Mouse (Mus musculus) granulocyte monocyte progenitor cell, adult 5-6 weeks (primary cell): ENCODE results near the gene Cd59b. TPM values are rescaled to one million over a fixed set of nuclear protein-coding genes. Genes with fewer than 3 reads are reported as not detected.
"Not testable (repeated sequence)": the region's sequence is repeated elsewhere in the genome, so short reads cannot be mapped to it uniquely, and the experiment has no call there.

Source experiments
- ATAC-seq: replicated peaks from 2 replicates; pipeline ENCODE4 v1.8.0; 2016; ENCODE audit warnings: mild to moderate bottlenecking, moderate TSS enrichment, inconsistent platforms; ENCODE audit not compliant: poor library complexity, severe bottlenecking
- total RNA-seq, 2 experiments: library from RNA; stranded (forward) in 1 of 2; stranded (reverse) in 1 of 2; fragments of 200-712, 200-1000 nt in 1 of 2; fragments of >200 nt in 1 of 2; fragmentation: Nextera tagmentation in 1 of 2; gene quantifications; 2 replicates each; pipeline ENCODE4 v1.2.3; 2014 to 2017

Cd59b gene
- total RNA-seq, 2 experiments from 2014 or later, result not detected

DNA sequence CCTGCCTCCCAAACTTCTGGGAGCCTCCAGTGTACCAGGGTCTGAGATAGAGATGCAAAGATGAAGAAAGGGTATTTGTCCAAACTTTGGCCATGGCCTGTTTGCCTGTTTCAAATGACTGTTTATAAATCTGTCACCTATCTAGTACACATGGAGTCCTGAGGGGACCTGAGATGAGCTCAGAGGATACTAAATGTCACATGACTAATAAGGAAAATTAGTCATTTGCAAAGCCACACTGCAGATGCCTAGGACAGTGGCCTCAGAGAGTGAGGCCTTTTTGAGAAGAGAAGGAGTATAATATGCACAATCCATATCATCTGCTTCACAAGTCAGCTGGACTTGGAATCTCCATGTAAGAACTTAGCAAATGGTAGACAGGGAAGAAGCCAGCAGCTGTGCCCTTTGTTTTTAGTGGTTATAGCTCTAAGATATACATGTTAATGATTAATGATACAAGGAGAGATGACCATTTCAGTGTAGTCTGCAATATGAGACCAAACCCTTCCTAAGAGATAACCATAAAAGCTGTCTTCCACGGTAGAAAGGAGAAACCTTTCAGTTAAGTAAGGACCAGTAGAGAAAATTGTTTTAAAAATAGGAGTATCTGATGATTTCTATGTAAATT lies 41.6 kb downstream of the Cd59b start:
- not testable (repeated sequence) for ATAC-seq

DNA sequence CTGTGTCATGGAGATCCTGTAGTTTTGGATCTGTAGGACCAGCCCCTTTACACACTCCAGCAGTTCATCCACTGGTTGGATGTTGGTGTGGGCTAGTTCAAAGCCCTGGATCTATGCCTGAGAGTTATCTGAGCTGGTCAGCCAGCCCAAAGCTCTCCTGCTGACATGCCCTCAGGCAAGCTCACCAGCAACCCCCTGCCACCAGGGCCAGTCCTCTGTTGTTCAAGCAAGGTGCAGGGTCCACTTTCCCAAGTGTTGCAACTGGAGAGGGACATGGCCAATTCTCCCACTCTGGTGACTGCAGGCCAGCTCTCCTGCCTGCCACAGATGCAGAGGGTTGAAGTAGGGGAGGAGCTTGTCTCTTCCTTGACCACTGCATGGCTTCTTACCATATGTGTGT lies 43.9 kb downstream of the Cd59b start:
- not testable (repeated sequence) for ATAC-seq

DNA sequence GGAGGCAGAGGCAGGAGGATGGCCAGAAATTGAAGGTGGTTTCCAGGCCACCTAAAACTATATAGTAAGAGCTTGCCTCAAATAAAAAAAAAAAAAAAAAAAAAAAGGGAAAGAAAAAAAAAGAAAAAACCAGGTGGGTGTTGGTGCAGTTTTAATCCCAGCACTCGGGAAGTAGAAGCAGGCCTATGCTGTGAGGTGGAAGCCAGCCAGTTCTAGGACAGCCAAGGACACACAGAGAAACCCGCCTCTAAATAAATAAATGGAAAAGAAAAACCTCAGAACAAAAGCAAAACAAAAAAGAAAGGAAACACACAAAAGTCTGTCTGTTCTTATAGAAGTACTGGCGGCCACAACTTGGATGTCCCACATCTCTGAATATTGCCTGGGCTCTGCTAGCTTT lies 45.2 kb downstream of the Cd59b start:
- no peak for ATAC-seq

DNA sequence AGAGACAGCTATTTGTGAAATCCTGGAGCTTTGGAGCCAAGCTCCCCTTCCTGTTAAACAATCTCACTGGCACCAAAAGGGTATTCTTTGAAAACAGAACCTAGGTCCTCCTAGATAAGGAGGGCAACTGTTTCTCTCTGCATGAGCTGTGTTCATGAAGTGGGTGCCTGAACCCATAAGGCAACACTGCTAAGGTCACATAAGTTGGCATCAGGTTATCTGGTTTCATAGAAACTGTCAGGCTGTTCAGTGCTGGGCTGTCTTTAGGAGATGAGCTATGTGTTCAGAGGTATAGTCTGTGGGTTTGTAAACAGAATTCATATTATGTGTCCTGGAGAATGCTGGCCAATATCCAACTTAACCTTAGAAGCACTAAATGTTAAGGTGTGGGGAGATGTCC lies 47.5 kb downstream of the Cd59b start:
- ATAC-seq, result not testable (repeated sequence)

DNA sequence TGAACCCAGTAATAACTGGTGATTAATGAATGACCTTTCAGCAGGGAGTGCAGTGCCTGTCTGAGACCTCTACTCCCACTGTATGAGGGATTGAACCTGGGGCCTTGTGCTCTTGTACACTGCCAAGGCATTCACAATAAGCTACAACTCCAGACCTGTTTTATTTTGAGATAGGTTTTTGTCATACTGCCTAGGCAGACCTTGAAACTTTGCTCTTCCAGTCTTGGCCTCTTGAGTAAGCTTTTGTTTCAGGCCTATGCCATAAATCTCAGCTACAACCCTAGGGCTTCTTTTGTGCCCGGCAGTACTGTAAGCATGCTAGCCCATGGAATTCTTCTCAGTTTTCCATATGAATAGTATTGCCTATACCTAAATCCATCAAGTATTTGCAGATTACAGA lies 49.4 kb downstream of the Cd59b start:
- no peak for ATAC-seq

DNA sequence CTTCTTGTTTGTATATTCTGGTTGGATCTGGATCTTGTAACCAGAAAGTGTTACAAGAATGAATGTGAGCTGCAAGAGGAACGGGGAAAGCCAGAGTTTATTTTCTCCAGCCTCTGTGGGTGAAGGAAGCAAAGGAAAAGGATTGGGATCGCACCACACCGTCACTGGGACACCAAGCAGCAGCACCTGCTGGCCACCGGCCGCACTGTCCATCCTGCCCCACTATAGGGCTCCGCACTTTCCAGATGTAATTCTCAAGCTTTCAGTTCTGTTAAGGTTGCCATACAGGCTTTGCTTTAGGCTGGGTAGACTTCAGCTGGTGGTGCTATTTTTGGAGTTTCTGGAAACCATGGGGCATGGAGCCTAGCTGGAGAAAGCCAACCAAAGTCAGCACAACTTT lies 50.7 kb downstream of the Cd59b start:
- no peak for ATAC-seq

DNA sequence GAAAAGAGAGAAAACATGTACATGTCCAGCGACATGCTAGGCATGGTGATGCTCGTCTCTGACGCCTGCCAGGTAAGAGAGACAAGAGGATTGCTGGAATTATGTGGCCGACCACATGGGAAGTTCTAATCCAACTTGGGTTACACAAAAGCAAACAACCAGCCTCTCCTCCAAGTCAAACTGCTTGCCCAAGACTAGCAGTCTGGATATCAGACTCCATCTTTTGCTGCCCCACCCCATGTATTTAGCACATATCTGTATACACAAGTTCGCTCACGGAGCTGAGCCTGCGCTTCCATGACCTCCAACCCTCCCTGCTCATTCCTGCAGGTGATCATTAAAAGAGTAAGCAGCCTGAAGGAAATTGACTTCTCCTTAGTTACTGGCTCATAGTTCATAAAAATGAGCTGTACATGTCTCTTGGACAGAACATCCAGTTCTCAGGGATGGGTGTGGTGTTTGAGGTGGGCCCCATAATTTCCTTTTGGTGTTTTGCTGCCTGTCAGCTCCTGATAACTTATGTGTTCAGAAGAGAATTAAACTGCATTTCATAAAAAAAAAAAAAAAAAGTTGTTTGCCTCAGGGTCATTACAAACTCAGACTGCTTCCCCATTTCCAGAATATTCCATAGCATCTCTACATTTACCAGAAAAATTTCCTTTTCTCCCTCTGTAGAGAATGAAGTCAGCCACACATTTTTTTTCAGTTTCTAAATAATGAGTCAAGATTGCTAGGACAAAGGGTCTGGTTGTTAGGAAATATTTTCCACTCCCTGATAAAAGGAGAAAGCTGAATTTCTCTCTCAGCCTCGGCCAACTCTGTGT lies 52.2 kb downstream of the Cd59b start:
- no peak for ATAC-seq

DNA sequence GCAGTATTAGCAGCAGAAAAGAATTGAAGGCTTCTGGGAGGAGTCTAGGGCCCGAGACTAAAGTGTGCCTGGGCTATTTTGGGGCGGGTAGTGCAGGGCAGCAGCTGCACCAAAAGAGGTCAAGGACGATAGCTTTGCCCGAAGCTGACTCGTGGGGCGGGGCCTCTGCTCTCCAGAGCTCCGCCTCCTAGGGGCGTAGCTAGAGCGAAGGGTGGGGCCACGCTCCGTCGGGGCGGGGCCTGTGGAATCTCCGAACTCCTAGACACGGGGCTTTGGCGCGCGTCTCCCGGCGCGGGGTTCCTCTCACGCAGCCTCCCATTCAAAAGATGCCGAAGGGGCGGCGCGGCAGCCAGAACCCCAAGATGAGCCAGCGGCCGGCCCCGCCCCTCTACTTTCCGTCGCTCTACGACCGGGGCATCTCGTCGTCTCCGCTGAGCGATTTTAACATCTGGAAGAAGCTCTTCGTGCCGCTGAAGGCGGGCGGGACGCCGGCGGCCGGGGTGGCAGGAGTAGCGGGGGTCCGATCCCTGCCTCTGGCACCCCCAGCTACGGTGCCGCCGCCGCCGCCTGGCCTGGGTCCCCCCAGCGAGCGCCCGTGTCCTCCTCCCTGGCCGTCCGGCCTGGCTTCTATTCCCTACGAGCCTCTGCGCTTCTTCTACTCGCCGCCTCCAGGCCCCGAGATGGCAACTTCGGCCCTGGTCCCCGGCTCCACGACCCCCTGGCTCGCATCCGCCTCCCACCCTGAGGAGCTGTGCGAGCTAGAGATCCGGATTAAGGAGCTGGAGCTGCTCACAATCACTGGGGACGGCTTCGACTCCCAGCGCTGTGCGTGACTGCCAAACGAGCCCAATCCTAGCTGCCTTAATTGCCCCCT lies 53.1 kb downstream of the Cd59b start, which contains the start of gene A930018P22Rik:
Gene A930018P22Rik, plus strand, starts transcription at position 265 of the 874 bp plus-strand sequence.
- peak; percentile 95 for ATAC-seq

DNA sequence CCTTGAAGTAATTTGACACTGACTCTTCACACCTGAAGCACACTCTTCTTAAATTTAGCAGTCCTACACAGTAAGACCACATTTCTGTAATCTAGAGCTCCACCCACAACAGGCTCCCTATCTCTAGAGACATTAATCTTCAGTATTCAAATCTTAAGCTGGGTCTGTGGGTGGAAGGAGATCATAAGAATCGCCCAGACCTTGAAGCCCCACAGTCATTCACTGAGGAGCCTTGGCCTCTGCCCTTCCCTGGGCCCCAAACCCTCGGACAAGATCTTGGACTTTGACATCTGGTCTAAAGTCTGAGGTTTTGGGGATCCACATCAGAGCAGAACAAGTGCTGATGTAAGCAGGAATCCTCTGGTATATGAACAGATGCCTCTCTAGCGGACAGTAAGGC lies 53.9 kb downstream of the Cd59b start:
- no peak for ATAC-seq

DNA sequence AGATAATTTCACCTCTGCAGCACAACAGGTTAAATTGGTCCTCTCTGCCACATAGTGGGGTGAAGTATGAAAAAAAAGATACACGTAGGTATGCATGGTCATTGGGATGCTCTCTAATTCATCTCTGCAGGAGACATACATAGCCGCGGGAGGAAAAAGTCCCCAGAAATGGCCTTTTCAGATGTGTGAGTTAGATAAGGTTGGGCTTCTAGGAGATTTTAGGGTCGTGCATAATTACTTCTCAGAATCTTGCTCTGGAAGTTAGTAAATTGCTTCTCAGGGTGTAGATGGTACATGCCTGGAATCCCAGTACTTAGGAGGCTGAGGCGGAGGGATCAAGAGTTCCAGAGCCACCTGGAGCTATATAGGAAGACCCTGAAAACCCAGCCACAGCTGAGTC lies 54.4 kb downstream of the Cd59b start:
- ATAC-seq, result no peak

DNA sequence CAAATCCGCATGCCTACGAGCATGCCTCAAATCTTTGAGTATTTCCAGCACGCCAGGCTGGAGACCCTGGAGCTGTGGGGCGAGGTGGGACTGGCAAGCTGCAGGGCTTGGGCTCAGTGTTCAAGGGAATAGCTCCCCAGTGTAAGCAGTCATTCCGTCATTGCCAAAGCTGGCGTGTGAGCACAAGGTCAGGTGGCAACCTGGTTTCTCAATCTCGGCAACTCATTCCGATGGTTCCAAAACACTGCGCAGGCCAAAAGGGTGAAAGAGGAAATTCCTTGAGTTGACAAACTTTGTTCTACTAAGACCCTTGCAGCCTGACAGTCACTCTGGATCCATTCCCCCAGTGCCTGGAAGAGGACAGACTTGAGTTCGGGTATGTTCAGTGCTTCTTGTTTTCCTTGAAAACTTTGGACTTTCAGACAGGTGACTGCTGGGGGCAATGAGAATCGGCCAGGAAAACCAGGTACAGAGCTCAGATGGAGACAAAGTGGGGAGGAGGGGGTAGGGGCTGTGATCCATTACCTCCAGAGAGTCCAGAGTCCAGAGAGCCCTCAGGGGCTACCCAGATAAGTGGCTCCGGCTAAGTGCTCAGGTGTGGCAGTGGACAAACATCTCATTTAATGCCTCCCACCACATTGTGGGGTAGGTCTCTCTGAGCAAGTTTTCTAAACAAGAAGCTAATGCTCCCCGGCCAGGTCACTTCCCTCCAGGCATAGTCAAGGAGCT lies 59.3 kb downstream of the Cd59b start:
- ATAC-seq, result no peak

DNA sequence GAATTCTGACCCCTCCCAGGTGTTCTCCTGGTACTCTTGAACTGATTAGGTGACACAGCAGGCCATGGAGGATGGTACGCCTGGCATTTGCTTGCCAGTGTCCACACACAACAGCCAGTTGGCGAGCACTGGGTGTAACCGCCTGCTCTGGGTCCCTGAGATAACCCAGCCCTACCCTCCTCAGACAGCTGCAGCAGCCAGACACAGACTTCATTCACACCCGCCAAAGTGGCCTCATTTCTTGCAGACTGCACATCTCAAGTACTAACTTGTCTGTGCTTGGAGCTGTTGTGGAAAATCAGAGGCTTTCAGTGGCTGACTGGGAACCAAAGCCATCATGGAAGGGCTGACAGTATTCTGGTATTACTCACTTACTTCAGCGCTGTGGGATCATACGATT lies 60.5 kb downstream of the Cd59b start:
- no peak for ATAC-seq

DNA sequence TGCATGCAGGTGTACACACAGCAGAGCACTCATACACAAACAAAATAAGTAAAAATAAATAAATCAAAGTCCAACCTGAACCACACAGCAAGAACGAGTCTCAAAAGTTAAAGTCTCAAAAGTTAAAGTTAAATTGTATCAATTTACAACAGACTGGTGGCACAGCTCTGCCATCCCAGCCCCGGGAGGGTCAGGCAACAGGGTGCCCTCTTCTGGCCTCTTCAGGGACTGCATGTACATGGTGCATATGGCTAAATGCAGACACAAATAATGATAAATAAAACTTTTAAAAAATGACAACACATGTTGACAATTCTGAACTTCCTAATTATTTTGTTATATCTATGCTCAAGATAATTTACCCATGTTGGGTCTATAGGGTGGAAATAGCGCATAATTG lies 61.3 kb downstream of the Cd59b start:
- ATAC-seq, result 0 out of 2 replicates have a peak, but pooled peaks have one; percentile 42

DNA sequence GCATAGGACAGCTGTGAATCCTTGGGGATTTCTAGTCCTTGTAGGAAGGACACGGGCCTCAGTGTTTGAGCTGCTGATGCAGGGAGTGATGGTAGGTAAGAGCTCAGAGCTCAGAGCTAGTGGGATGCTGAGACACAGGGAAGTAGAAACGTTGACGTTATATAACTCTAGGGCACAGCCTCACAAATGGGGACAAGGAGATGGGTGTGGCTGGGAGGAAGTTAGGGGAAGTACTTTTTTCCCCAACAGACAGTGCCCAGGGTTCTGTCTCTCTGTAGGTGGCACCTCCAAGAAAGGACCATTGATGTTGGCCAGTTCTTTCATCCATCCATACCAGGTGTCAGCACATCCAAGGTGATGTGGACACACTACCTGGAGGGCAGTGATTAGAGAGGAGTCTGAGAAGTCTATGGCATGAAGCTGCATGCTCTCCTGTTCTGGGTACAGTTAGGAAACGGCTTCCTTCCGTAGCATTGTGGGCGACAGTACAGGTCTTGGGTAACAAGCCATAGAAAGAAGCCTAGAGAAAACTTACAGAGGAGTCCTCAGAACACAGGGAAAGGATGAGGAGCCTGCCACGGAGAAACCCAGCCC lies 62.7 kb downstream of the Cd59b start:
- ATAC-seq, result peak; percentile 58

DNA sequence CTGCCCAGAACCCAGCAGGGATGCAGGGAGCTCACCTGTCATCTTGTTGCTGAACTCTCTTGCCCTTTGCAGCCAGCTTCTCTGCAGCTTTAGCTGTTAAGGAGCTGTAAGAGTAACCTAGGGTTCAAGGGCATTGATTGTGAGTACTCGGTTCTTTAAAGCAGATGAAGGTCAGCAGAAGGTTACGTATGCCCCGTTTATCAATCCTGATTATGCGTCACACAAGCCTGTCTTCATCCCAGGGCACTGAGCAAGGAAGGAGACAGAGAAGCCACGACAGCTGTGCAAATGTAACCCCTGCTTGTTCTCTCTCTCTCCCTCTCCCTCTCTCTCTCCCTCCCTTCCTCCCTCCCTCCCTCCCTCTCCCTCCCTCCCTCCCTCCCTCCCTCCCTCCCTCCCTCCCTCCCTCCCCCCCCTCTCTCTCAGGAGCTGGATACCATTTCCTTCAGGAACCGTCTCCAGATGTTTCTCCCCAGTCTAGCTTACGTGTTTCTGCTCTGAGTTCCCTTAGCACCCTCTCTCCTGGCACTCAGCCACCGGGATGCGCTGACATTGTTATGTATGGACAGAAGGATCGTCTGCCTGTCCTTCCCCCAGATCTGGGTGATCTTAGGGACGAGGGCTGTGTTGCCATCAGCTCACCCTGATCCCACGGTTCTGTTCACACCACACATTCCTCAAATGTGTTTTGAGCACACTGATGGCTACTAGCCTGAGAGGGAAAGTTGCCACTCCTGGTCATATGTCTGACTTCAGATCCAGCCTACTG lies 63.6 kb downstream of the Cd59b start:
- ATAC-seq, result no peak

DNA sequence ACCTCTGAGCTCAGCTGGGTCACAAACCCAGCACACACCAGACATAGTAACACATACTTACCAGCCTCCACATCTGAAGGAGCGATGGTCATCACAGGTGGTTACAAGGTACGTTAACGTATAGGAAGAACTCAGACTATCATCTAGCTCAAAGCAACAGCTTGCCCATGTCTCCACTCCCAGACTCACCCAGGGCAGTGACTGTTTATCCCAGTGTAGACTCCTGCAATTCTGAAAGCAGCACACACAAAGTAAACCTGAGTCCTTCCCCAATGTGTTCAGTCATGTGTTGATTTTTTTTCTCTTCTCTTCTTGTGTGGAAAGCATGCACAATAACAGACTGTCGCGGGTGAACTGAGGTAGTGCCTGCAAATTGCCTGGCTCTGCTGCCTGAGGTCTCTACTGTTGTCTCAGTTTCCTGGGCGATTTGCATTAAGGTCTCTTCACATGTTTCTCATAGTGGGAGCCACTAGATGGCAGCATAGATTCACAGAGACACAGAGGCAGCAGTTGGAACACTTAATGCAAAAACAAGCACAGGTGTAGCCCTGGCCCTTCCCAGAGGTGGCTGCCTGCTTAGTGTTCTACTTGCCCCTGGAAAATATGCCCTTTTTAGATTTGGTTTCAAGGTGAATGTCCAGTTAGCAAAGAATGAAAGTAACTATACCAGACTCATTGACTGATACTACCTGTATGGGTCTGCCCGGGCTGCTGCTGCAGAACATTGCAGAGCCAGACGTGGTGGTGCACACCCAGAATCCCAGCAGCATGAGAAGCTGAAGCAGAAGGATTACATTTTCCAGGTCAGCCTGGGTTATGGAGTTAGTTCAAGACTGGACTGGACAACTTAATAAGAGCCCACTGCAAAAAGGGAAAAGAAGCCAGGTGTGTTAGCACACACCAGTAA lies 64.8 kb downstream of the Cd59b start:
- peak; percentile 61 for ATAC-seq

DNA sequence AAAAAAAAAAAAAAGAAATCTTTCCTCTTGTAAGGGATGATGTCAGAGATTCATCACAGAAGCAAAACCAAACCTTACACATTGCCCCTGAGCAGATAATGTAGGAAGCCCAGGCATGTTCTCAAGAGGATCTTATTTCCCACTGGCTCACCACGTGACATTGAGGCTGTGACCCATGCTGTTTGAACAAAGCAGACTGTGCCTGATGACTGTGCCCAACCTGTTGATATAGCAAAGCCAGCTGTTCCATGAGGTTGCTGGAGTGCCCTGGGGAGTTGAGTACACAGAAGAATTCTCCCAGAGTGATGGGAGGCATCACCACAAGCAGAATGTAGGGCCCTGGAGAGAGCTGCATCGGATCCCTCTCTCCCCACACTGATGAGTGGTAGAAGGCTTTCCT lies 66.3 kb downstream of the Cd59b start:
- ATAC-seq, result no peak
